Mouse (Mus musculus): ENCODE measurements around the gene Lmna. TPM values are rescaled to one million over a fixed set of nuclear protein-coding genes. Genes with fewer than 3 reads are reported as not detected.

Gene Lmna
- total and polyA plus RNA-seq, 3 experiments, result 128 to 388 (median 302) TPM

- Histone ChIP-seq H3K79me2 (ENCODE audit: control insufficient read depth, insufficient read depth, low read length, poor library complexity) (no peaks in the 10 kb centered on the region), H3K9ac (ENCODE audit: control insufficient read depth, low read depth, low read length, poor library complexity, severe bottlenecking) (peak overlapping the region; percentile 40), H3K4me3 (ENCODE audit: control insufficient read depth in 1 of 2, insufficient read depth in 1 of 2, low read depth in 2 of 2, low read length in 2 of 2) (no peak overlapping the region), H3K27ac (ENCODE audit: control insufficient read depth, low read depth, low read length) (peak overlapping the region; percentile 67), H3K9me3 (replicated peaks; ENCODE audit: insufficient read depth, low read length) (no peaks in the 10 kb centered on the region), H3K4me1 (ENCODE audit: control insufficient read depth in 1 of 2, insufficient read depth in 2 of 2, low read length in 2 of 2) (peaks cover 12 to 43% of the 10 kb centered on the region in 2 experiments; a peak in 3 of 4 replicates), H3K27me3 (ENCODE audit: control insufficient read depth in 1 of 2, insufficient read depth in 2 of 2, low read length in 2 of 2) (no peaks in the 10 kb centered on the region), H3K36me3 (ENCODE audit: control insufficient read depth in 1 of 2, insufficient read depth in 2 of 2, low read length in 2 of 2) (peaks cover 0 to 34% of the 10 kb centered on the region in 2 experiments; a peak in 2 of 4 replicates)
- peak; percentile 51 for DNase-seq (ENCODE audit: low read depth, low spot score)
- no peak for TF ChIP-seq JUND (IDR thresholded peaks at IDR 0.05; ENCODE audit: low read depth, low read length)
- TF ChIP-seq CHD1 (IDR thresholded peaks at IDR 0.05; ENCODE audit: low read depth, low read length), result no peak
- TF ChIP-seq USF1 (IDR thresholded peaks at IDR 0.05; ENCODE audit: low read depth, low read length), result no peak
- TF ChIP-seq MYC (IDR thresholded peaks at IDR 0.05; ENCODE audit: low read depth, low read length), result 0 out of 2 replicates have a peak, but pooled peaks have one; percentile 37
- TF ChIP-seq MXI1 (IDR thresholded peaks at IDR 0.05; ENCODE audit: low read depth, low read length), result no peak; the same call in 1 of the 2 replicates
- no peak for TF ChIP-seq ZKSCAN1 (IDR thresholded peaks at IDR 0.05; ENCODE audit: low read depth, low read length)
- TF ChIP-seq GABPA (IDR thresholded peaks at IDR 0.05; ENCODE audit: low read depth, low read length), result no peak
- TF ChIP-seq MYB (IDR thresholded peaks at IDR 0.05; ENCODE audit: low read depth, low read length), result no peak
- TF ChIP-seq E2F4 (IDR thresholded peaks at IDR 0.05; ENCODE audit: borderline replicate concordance, low read depth, low read length), result no peak
- TF ChIP-seq ZMIZ1 (IDR thresholded peaks at IDR 0.05; ENCODE audit: low read depth, low read length), result no peak
- TF ChIP-seq TBP (IDR thresholded peaks at IDR 0.05; ENCODE audit: low read depth, low read length), result no peak
- no peak for TF ChIP-seq MAZ (IDR thresholded peaks at IDR 0.05; ENCODE audit: low read depth, low read length)
- TF ChIP-seq GATA1 (IDR thresholded peaks at IDR 0.05; ENCODE audit: low read depth, low read length), result no peak
- TF ChIP-seq POLR2A (IDR thresholded peaks at IDR 0.05; ENCODE audit: control insufficient read depth in 1 of 2, insufficient read depth in 1 of 2, low read depth in 1 of 2, low read length in 2 of 2, poor library complexity in 1 of 2), result 0 out of 4 replicates have a peak, but pooled peaks of 1 of the 2 experiments have one; percentile 18
- TF ChIP-seq ELF1 (IDR thresholded peaks at IDR 0.05; ENCODE audit: low read depth, low read length), result no peak
- no peak for TF ChIP-seq POLR2AphosphoS5 (IDR thresholded peaks at IDR 0.05; ENCODE audit: borderline replicate concordance, low read depth, low read length)
- TF ChIP-seq EP300 (IDR thresholded peaks at IDR 0.05; ENCODE audit: low read depth in 1 of 2, low read length in 2 of 2), result peak; percentile 24 to 63; a peak in 3 of 4 replicates
- TF ChIP-seq MAX (IDR thresholded peaks at IDR 0.05; ENCODE audit: low read length), result 0 out of 2 replicates have a peak, but pooled peaks have one; percentile 28
- no peak for TF ChIP-seq HCFC1 (IDR thresholded peaks at IDR 0.05; ENCODE audit: low read depth, low read length)
- no peak for TF ChIP-seq USF2 (IDR thresholded peaks at IDR 0.05; ENCODE audit: borderline replicate concordance in 1 of 2, insufficient read depth in 1 of 2, low read depth in 1 of 2, low read length in 2 of 2)
Measured at GRCm38 (mm10) chr3:88453986-88454385, 55.8 kb downstream of the Lmna start.

- peaks cover 0 to 34% of the 10 kb centered on the region in 2 experiments; a peak in 2 of 4 replicates for H3K36me3 ChIP-seq (ENCODE audit: control insufficient read depth in 1 of 2, insufficient read depth in 2 of 2, low read length in 2 of 2)
- no peak for TF ChIP-seq GATA1 (IDR thresholded peaks at IDR 0.05; ENCODE audit: low read depth, low read length)
- TF ChIP-seq RAD21 (IDR thresholded peaks at IDR 0.05; ENCODE audit: low read depth, low read length), result no peak
- no peak for TF ChIP-seq POLR2AphosphoS5 (IDR thresholded peaks at IDR 0.05; ENCODE audit: borderline replicate concordance, low read depth, low read length)
- TF ChIP-seq MAZ (IDR thresholded peaks at IDR 0.05; ENCODE audit: low read depth, low read length), result no peak
- TF ChIP-seq BHLHE40 (IDR thresholded peaks at IDR 0.05; ENCODE audit: borderline replicate concordance, low read depth, low read length), result no peak
- no peak for TF ChIP-seq MYC (IDR thresholded peaks at IDR 0.05; ENCODE audit: low read depth, low read length)
- TF ChIP-seq MAX (IDR thresholded peaks at IDR 0.05; ENCODE audit: low read length), result no peak
- no peak for TF ChIP-seq ZC3H11A (IDR thresholded peaks at IDR 0.05; ENCODE audit: low read depth, low read length)
- no peak for TF ChIP-seq EP300 (IDR thresholded peaks at IDR 0.05; ENCODE audit: low read depth in 1 of 2, low read length in 2 of 2)
- no peaks in the 10 kb centered on the region for H3K9me3 ChIP-seq (replicated peaks; ENCODE audit: insufficient read depth, low read length)
- peak overlapping the region; percentile 67; the same call in 1 of the 2 replicates for H3K27ac ChIP-seq (ENCODE audit: control insufficient read depth, low read depth, low read length)
- H3K9ac ChIP-seq (ENCODE audit: control insufficient read depth, low read depth, low read length, poor library complexity, severe bottlenecking), result no peak overlapping the region
- no peak for DNase-seq (ENCODE audit: low read depth, low spot score)
- peaks cover 12 to 43% of the 10 kb centered on the region in 2 experiments; a peak in 3 of 4 replicates for H3K4me1 ChIP-seq (ENCODE audit: control insufficient read depth in 1 of 2, insufficient read depth in 2 of 2, low read length in 2 of 2)
- H3K27me3 ChIP-seq (ENCODE audit: control insufficient read depth in 1 of 2, insufficient read depth in 2 of 2, low read length in 2 of 2), result no peaks in the 10 kb centered on the region
- no peaks in the 10 kb centered on the region for H3K79me2 ChIP-seq (ENCODE audit: control insufficient read depth, insufficient read depth, low read length, poor library complexity)
- no peak overlapping the region for H3K4me3 ChIP-seq (ENCODE audit: control insufficient read depth in 1 of 2, insufficient read depth in 1 of 2, low read depth in 2 of 2, low read length in 2 of 2)
Measured at GRCm38 (mm10) chr3:88453369-88453768, 56.4 kb downstream of the Lmna start.

Data from MEL (cell line).